Mouse (Mus musculus): ENCODE results near the gene Trpd52l3. TPM values are rescaled to one million over a fixed set of nuclear protein-coding genes. Genes with fewer than 3 reads are reported as not detected.

Gene Trpd52l3
- not detected for polyA plus RNA-seq (2017; shearing (Covaris generic))

GRCm38 (mm10) chr19:30003621-30004020 is at the start of gene Trpd52l3:
Gene Trpd52l3, plus strand, starts transcription at chr19:30003790.

GRCm38 (mm10) chr19:30029894-30030635 is 26.5 kb downstream of the Trpd52l3 start, which contains the start of gene Uhrf2:
Gene Uhrf2, plus strand, starts transcription at chr19:30030513.

Other genes with a start within 250 kb of the Trpd52l3 start
- 9.7 TPM for gene 9930021J03Rik, start 197.8 kb upstream of the Trpd52l3 start, polyA plus RNA-seq (2017; shearing (Covaris generic))
- 13.0 TPM for gene Ranbp6, start 190.8 kb upstream of the Trpd52l3 start, polyA plus RNA-seq (2017; shearing (Covaris generic))
- gene Il33, start 78.7 kb upstream of the Trpd52l3 start, polyA plus RNA-seq (2017; shearing (Covaris generic)), result not detected
- 108 TPM for gene Uhrf2, start 26.7 kb downstream of the Trpd52l3 start, polyA plus RNA-seq (2017; shearing (Covaris generic))
- gene Gldc, start 171.6 kb downstream of the Trpd52l3 start, polyA plus RNA-seq (2017; shearing (Covaris generic)), result 0.14 TPM
- gene Mbl2, start 229.2 kb downstream of the Trpd52l3 start, polyA plus RNA-seq (2017; shearing (Covaris generic)), result not detected